Mouse (Mus musculus): ENCODE results near the gene Ttbk2.

DNA sequence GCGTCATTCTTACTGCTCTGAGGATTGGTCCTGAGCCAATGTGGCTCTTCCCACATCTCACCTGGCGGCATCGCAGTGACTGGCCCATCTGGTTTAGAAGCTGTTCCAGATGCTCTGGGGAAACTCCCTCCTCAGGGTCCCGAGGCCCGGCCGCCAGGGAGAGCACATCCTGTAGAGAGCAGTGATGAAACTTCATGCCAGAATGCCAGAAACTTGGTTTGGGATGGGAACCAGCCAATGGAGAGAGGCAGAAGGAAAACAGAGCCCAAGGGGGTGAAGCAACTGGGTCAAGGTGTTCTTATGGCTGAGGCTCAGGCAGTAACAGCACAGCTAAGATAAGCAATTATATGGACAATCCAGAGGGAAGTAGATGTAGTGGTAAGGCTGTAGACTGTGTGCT is 129.6 kb downstream of the Ttbk2 start:
- no peak for TF ChIP-seq GATA1 (IDR thresholded peaks at IDR 0.05; ENCODE audit: borderline replicate concordance, low read length)
- no peak for TF ChIP-seq FLI1 (IDR thresholded peaks at IDR 0.05; ENCODE audit: low read length)
